29 mouse cellular contexts compared by ENCODE assay signal in genomic region chr7:6638076-6638475, GRCm38 (mm10). TPM values are rescaled to one million over a fixed set of nuclear protein-coding genes. Genes with fewer than 3 reads are reported as not detected.
"Had no signal": no experiment of that assay in that cellular context is flagged by ENCODE, and none has a peak within 500 bp of the region (broad histone marks: within the 10 kb centered on the region; RNA-seq: fewer than 3 reads in every experiment).

No protein-coding gene starts in this region.

- H3K4me3 ChIP-seq: embryonic facial prominence, embryonic 10.5 days; embryonic facial prominence, embryonic 12.5 days; embryonic facial prominence, embryonic 13.5 days; embryonic facial prominence, embryonic 15.5 days; erythroblast, embryonic 14.5 days; forebrain, embryonic 10.5 days; forebrain, embryonic 12.5 days; forebrain, embryonic 13.5 days; forebrain, embryonic 15.5 days; gastrocnemius, adult 2 months had no signal

- H3K36me3 ChIP-seq: embryonic facial prominence, embryonic 10.5 days; embryonic facial prominence, embryonic 12.5 days; embryonic facial prominence, embryonic 13.5 days; embryonic facial prominence, embryonic 15.5 days; forebrain, embryonic 10.5 days; forebrain, embryonic 12.5 days; forebrain, embryonic 15.5 days had no signal

- H3K4me1 ChIP-seq: embryonic facial prominence, embryonic 10.5 days; embryonic facial prominence, embryonic 12.5 days; embryonic facial prominence, embryonic 13.5 days; embryonic facial prominence, embryonic 15.5 days; forebrain, embryonic 10.5 days; forebrain, embryonic 12.5 days; forebrain, embryonic 13.5 days; forebrain, embryonic 15.5 days had no signal

- H3K9me3 ChIP-seq: forebrain, embryonic 15.5 days had no signal

- H3K9ac ChIP-seq: embryonic facial prominence, embryonic 12.5 days; embryonic facial prominence, embryonic 13.5 days; embryonic facial prominence, embryonic 15.5 days; forebrain, embryonic 12.5 days; forebrain, embryonic 13.5 days; forebrain, embryonic 15.5 days; forebrain, postnatal 0 days had no signal

- H3K27me3 ChIP-seq: embryonic facial prominence, embryonic 12.5 days; embryonic facial prominence, embryonic 13.5 days; embryonic facial prominence, embryonic 15.5 days; forebrain, embryonic 12.5 days; forebrain, embryonic 13.5 days; forebrain, embryonic 15.5 days had no signal

- DNase-seq: cerebellum, adult 18-20 months; cerebellum, adult 2 months; cerebellum, adult 8-10 months; cerebellum, adult 9-10 months; cerebellum, adult 9-11 months; cerebellum, postnatal 10 days; cerebellum, postnatal 14 days; cerebellum, postnatal 25 days; cerebellum, postnatal 36 days; embryo, embryonic 11 days; forebrain, postnatal 0 days; gastrocnemius, adult 2 months; gastrocnemius, postnatal 10 days; gastrocnemius, postnatal 14 days; gastrocnemius, postnatal 25 days; gastrocnemius, postnatal 36 days; heart, adult 18-20 months had no signal

- H3K27ac ChIP-seq: embryonic facial prominence, embryonic 10.5 days; embryonic facial prominence, embryonic 12.5 days; embryonic facial prominence, embryonic 13.5 days; embryonic facial prominence, embryonic 15.5 days; forebrain, embryonic 10.5 days; forebrain, embryonic 12.5 days; forebrain, embryonic 13.5 days; forebrain, embryonic 15.5 days; gastrocnemius, adult 2 months had no signal

- H3K4me2 ChIP-seq: embryonic facial prominence, embryonic 12.5 days; embryonic facial prominence, embryonic 13.5 days; embryonic facial prominence, embryonic 15.5 days; forebrain, embryonic 12.5 days; forebrain, embryonic 13.5 days; forebrain, embryonic 15.5 days had no signal

- ATAC-seq: forebrain, embryonic 13.5 days; forebrain, embryonic 14.5 days; forebrain, embryonic 15.5 days; forebrain, postnatal 0 days had no signal

RNA-seq across cellular contexts. Expression of gene Zim1, which starts 58.2 kb away (rescaled TPM):
- total RNA-seq: common myeloid progenitor, adult 5-6 weeks; granulocyte monocyte progenitor cell, adult 5-6 weeks had no signal
- polyA plus RNA-seq: erythroblast, embryonic 14.5 days had no signal
